Mouse (Mus musculus): ENCODE data around the gene Magea2. TPM values are rescaled to one million over a fixed set of nuclear protein-coding genes. Genes with fewer than 3 reads are reported as not detected.
"Not testable (repeated sequence)": the region's sequence is repeated elsewhere in the genome, so short reads cannot be mapped to it uniquely, and the experiment has no call there.

Magea2 gene
- polyA plus RNA-seq (2015; fragmentation: Nextera tagmentation; extraction: Ambion mirVana), result 0.10 TPM in 1 of 2 replicates, not detected in the other

GRCm38 (mm10) chrX:155093566-155093965, at the start of gene Magea2:
Gene Magea2, minus strand, starts transcription at chrX:155093666.
- WGBS, result 81% methylated on average over 4 of the region's 4 CpGs
- not testable (repeated sequence) for H3K9ac ChIP-seq; H3K36me3 ChIP-seq; ATAC-seq (ENCODE audit: insufficient read depth, low FRiP score, low read depth); H3K9me3 ChIP-seq; H3K27me3 ChIP-seq (replicated peaks); H3K4me2 ChIP-seq; H3K27ac ChIP-seq; H3K4me3 ChIP-seq (replicated peaks); H3K4me1 ChIP-seq

DNA sequence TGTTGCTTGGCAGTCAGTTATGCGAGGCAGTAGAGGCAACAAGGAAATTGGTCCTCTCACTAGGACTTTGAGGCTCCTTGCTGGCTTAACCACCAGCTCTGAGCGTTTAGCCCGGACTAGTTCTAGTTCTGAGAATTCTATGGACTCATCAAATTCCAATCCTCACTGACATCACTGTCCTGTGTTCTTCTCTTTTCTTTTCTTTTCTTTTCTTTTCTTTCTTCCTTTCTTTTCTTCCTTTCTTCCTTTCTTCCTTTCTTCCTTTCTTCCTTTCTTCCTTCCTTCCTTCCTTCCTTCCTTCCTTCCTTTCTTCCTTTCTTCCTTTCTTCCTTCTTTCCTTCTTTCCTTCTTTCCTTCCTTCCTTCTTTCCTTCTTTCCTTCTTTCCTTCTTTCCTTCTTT, 34.8 kb upstream of the Magea2 start, which contains the start of gene Cldn34b2:
Gene Cldn34b2, minus strand, starts transcription at position 101 of the 400 bp plus-strand sequence.
- H3K4me3 ChIP-seq (replicated peaks); ATAC-seq (ENCODE audit: insufficient read depth, low FRiP score, low read depth); H3K4me1 ChIP-seq; H3K4me2 ChIP-seq; H3K27me3 ChIP-seq (replicated peaks); H3K9ac ChIP-seq; H3K9me3 ChIP-seq; H3K27ac ChIP-seq; H3K36me3 ChIP-seq: not testable (repeated sequence)
- 69% methylated on average over 3 of the region's 3 CpGs for WGBS

DNA sequence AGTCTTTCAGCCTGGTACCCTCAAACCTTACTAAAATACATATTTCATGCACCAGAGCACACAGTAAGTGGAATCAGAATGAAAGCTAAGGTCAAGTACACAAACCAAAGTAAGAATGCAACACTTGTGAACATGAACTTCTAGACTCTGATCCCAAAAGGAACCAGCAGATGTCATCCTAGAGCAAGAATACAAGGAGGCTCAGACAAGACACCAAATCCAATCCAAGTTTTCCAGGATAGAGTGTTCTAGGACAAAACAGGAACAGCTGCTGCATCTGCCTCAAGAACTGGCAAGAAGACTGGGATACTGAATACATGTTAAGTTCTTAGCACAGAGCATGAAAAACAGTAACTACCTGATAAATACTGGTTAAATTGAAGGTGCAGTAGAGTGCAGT, 4.6 kb upstream of the Magea2 start:
- ATAC-seq (ENCODE audit: insufficient read depth, low FRiP score, low read depth), result no peak
- Histone ChIP-seq H3K27ac (no peak overlapping the region), H3K4me2 (no peak overlapping the region), H3K4me3 (replicated peaks) (no peak overlapping the region), H3K4me1 (no peaks in the 10 kb centered on the region), H3K9me3 (no peaks in the 10 kb centered on the region), H3K9ac (no peak overlapping the region), H3K27me3 (replicated peaks) (no peaks in the 10 kb centered on the region), H3K36me3 (no peaks in the 10 kb centered on the region)

GRCm38 (mm10) chrX:155089693-155090092, 3.8 kb downstream of the Magea2 start, which contains the start of gene Magea1:
Gene Magea1, minus strand, starts transcription at chrX:155089793.
- H3K4me1 ChIP-seq; H3K9me3 ChIP-seq; H3K36me3 ChIP-seq; H3K4me3 ChIP-seq (replicated peaks); H3K9ac ChIP-seq; H3K27me3 ChIP-seq (replicated peaks); H3K4me2 ChIP-seq; H3K27ac ChIP-seq; ATAC-seq (ENCODE audit: insufficient read depth, low FRiP score, low read depth): not testable (repeated sequence)
- WGBS, result no CpG with 5 or more reads among the region's 2 CpGs

DNA sequence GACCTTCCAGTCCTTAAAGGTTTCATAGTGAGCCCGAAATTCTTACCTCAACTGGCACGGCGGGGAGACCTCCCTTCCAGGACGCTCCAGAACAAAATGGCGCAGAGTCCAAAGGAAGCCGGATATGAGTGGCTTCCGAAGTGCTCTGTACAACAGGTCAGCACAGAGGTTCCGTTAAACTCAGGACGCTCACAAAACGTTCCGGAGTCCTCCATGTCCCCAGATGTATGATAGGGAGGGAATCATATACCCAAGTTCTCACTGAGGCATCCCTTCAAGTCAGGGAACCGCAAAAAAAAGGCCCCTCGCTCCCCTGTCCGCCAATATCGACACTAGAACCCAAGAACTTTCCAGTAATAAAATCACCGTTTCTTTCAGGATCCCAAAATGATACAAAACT, 30.4 kb downstream of the Magea2 start, which contains the start of gene Magea5:
Gene Magea5, minus strand, starts transcription at position 101 of the 400 bp plus-strand sequence.
- H3K9ac ChIP-seq, H3K4me2 ChIP-seq: not testable (repeated sequence)
- 83% methylated on average over 16 of the region's 16 CpGs for WGBS

DNA sequence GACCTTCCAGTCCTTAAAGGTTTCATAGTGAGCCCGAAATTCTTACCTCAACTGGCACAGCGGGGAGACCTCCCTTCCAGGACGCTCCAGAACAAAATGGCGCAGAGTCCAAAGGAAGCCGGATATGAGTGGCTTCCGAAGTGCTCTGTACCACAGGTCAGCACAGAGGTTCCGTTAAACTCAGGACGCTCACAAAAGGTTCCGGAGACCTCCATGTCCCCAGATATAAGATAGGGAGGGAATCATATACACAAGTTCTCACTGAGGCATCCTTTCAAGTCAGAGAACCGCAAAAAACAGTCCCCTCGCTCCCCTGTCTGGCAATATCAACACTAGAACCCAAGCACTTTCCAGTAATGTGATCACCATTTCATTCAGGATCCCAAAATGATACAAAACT, 97.7 kb downstream of the Magea2 start, which contains the start of gene Magea8:
Gene Magea8, minus strand, starts transcription at position 101 of the 400 bp plus-strand sequence.
- H3K36me3 ChIP-seq; H3K27me3 ChIP-seq (replicated peaks); H3K9me3 ChIP-seq; H3K4me1 ChIP-seq; H3K4me3 ChIP-seq (replicated peaks); H3K27ac ChIP-seq; H3K9ac ChIP-seq; ATAC-seq (ENCODE audit: insufficient read depth, low FRiP score, low read depth); H3K4me2 ChIP-seq: not testable (repeated sequence)
- WGBS, result 84% methylated on average over 11 of the region's 11 CpGs

More for the DNA sequence above, 30.4 kb downstream of the Magea2 start, which contains the start of gene Magea5:
- H3K4me1 ChIP-seq; H3K27ac ChIP-seq; H3K27me3 ChIP-seq (replicated peaks); ATAC-seq (ENCODE audit: insufficient read depth, low FRiP score, low read depth); H3K4me3 ChIP-seq (replicated peaks); H3K36me3 ChIP-seq; H3K9me3 ChIP-seq: not testable (repeated sequence)

Other genes with a start within 250 kb of the Magea2 start
- gene Cldn34b1, start 203.4 kb downstream of the Magea2 start, polyA plus RNA-seq (2015; fragmentation: Nextera tagmentation; extraction: Ambion mirVana), result not detected in 2 replicates
- gene Magea6, start 157.7 kb downstream of the Magea2 start, polyA plus RNA-seq (2015; fragmentation: Nextera tagmentation; extraction: Ambion mirVana), result not detected in 2 replicates
- gene Magea3, start 144.2 kb downstream of the Magea2 start, polyA plus RNA-seq (2015; fragmentation: Nextera tagmentation; extraction: Ambion mirVana), result not detected in 2 replicates
- gene Magea8, start 97.8 kb downstream of the Magea2 start, polyA plus RNA-seq (2015; fragmentation: Nextera tagmentation; extraction: Ambion mirVana), result not detected in 2 replicates
- gene Magea5, start 30.5 kb downstream of the Magea2 start, polyA plus RNA-seq (2015; fragmentation: Nextera tagmentation; extraction: Ambion mirVana), result not detected in 2 replicates
- gene Magea1, start 3.9 kb downstream of the Magea2 start, polyA plus RNA-seq (2015; fragmentation: Nextera tagmentation; extraction: Ambion mirVana), result not detected in 2 replicates
- not detected in 2 replicates for gene Cldn34b2, start 34.7 kb upstream of the Magea2 start, polyA plus RNA-seq (2015; fragmentation: Nextera tagmentation; extraction: Ambion mirVana)
- 185 and 195 TPM in 2 replicates for gene Sat1, start 122.8 kb upstream of the Magea2 start, polyA plus RNA-seq (2015; fragmentation: Nextera tagmentation; extraction: Ambion mirVana)
- gene Acot9, start 168.8 kb upstream of the Magea2 start, polyA plus RNA-seq (2015; fragmentation: Nextera tagmentation; extraction: Ambion mirVana), result 34.0 and 35.1 TPM in 2 replicates
- gene Prdx4, start 247.1 kb upstream of the Magea2 start, polyA plus RNA-seq (2015; fragmentation: Nextera tagmentation; extraction: Ambion mirVana), result 288 and 317 TPM in 2 replicates

All from stomach, embryonic 15.5 days (tissue).